Mouse (Mus musculus) myocyte (in vitro differentiated cells): ENCODE data around the gene Taf5.

Experiments
- E2F4 ChIP-seq: IDR thresholded peaks from one replicate; pipeline ENCODE4 v1.6.1; 2011; ENCODE audit warnings: mild to moderate bottlenecking, control low read depth, moderate library complexity; ENCODE audit not compliant: insufficient read depth
- MAX ChIP-seq: IDR thresholded peaks from one replicate; pipeline ENCODE4 v1.6.1; 2011; ENCODE audit warnings: low read depth, mild to moderate bottlenecking, control low read depth
- MYOG ChIP-seq, 3 experiments: IDR thresholded peaks; one replicate each; pipeline ENCODE4 v1.6.1; 2011; ENCODE audit warnings: control low read depth in 2 of 3, low read depth in 2 of 3, mild to moderate bottlenecking in 2 of 3; ENCODE audit not compliant: insufficient read length in 2 of 3, control insufficient read depth in 1 of 3, insufficient read depth in 1 of 3
- POLR2A ChIP-seq: IDR thresholded peaks from one replicate; pipeline ENCODE4 v1.6.1; 2011; ENCODE audit warnings: low read depth, mild to moderate bottlenecking, control low read depth, moderate library complexity; ENCODE audit not compliant: insufficient read length
- POLR2AphosphoS2 ChIP-seq: IDR thresholded peaks from one replicate; pipeline ENCODE4 v1.6.1; 2011; ENCODE audit warnings: low read depth, control low read depth; ENCODE audit not compliant: insufficient read length
- REST ChIP-seq: IDR thresholded peaks from one replicate; pipeline ENCODE4 v1.6.1; 2011; ENCODE audit warnings: mild to moderate bottlenecking, control low read depth, moderate library complexity; ENCODE audit not compliant: insufficient read depth, insufficient read length
- TCF12 ChIP-seq: IDR thresholded peaks from one replicate; pipeline ENCODE4 v1.6.1; 2011; ENCODE audit warnings: mild to moderate bottlenecking, control low read depth; ENCODE audit not compliant: poor library complexity, insufficient read depth, severe bottlenecking
- USF1 ChIP-seq: IDR thresholded peaks from one replicate; pipeline ENCODE4 v1.6.1; 2011; ENCODE audit warnings: low read depth, mild to moderate bottlenecking, control low read depth, moderate library complexity

GRCm38 (mm10) chr19:47088226-47088625 is 20.7 kb downstream of the Taf5 start:
- no peak for TF ChIP-seq REST
- no peak for TF ChIP-seq POLR2A
- no peak for TF ChIP-seq TCF12
- TF ChIP-seq E2F4 = no peak
- no peak for TF ChIP-seq MAX
- no peak for TF ChIP-seq USF1
- TF ChIP-seq POLR2AphosphoS2 = no peak
- TF ChIP-seq MYOG (IDR thresholded peaks at IDR 0.05; ENCODE audit: control insufficient read depth in 1 of 3, insufficient read depth in 1 of 3, insufficient read length in 2 of 3, low read depth in 2 of 3) = no peak
